In genomic region chr4:145224613-145225012, GRCm38 (mm10) we compare ENCODE assay signal across 10 mouse cellular contexts.
"Had no signal": no experiment of that assay in that cellular context is flagged by ENCODE, and none has a peak within 500 bp of the region (broad histone marks: within the 10 kb centered on the region; RNA-seq: fewer than 3 reads in every experiment).

No protein-coding gene starts in this region.

- DNase-seq: gastrocnemius, postnatal 14 days; heart, adult 18-20 months; heart, postnatal 10 days; heart, postnatal 4 days; kidney, adult 18-20 months; kidney, adult 8-10 months; kidney, postnatal 10 days; kidney, postnatal 25 days; kidney, postnatal 4 days; liver had no signal
